Mouse (Mus musculus) heart, postnatal 36 days (tissue): Measurements from ENCODE around the gene Dand5. TPM values are rescaled to one million over a fixed set of nuclear protein-coding genes. Genes with fewer than 3 reads are reported as not detected.

ENCODE experiments used
- DNase-seq, 2 experiments: peaks; one replicate each; pipeline ENCODE4 v3.0.0; 2021 to 2022
- intact Hi-C: fragments of 180-260 bp; cut with DNase I; formaldehyde crosslinking; loops from one replicate; pipeline ENCODE4 v1.15.1; 2025
- microRNA-seq, 2 experiments: library from miRNA; unstranded; fragments of <30 nt; microRNA quantifications; one replicate each; pipeline ENCODE4 v1.2.0; 2021; ENCODE audit warnings: borderline number of aligned reads in 2 of 2
- total RNA-seq, 2 experiments: library from RNA; stranded (reverse); gene quantifications; 2 replicates each; pipeline ENCODE4 v1.2.3; 2021

Gene Dand5
- total RNA-seq, 2 experiments from 2014 or later = 9.3 to 9.9 TPM

DNA sequence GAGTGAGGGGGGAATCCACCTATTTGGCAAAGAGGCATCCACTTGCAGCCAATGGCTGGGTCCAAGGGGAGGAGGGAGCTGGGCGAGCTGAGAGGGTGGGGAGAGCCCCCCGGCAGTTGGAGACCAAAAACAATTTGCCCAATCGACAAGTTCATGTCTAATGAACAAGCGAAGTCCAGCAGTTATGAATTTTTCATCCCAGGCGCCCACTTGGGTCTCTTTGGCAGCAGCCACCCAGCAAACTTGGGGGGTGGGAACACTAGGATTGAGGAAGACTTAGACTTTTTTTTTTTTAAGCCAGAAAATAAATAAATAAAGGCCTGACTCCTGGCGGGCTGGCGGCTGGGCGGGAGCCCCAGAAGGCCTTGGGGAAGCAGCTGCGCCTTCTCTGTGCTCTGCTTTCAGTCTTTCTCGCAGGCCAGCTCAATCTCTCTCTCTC, 48.1 kb downstream of the Dand5 start:
- peak; percentile 60 to 75 for DNase-seq
- intact Hi-C loops = loop anchor here (2.0 kb wide), 1 partner anchor 14 kb away; no protein-coding TSS in a partner anchor

DNA sequence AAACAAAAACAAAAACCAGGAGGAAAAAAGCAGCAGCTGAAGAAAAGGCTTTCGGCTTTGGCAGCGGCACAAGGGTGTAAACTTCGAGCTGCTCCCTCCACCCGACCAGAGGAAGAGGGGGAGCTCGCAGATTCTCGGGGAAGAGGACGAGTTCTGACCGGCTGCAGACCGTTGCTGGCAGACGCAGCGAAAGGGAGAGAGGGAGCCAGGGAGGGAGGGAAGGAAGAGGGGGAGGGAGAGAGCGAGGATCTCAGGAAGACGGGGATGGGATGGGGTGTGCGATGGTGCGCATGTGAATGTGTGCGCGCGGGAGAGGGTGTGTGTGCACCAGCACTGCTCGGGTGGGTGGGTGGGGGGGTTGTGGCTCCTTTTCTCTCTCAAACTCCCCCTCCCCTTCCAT, 48.8 kb downstream of the Dand5 start:
- intact Hi-C loops = loop anchor here (2.0 kb wide), 1 partner anchor 15 kb away; no protein-coding TSS in a partner anchor

DNA sequence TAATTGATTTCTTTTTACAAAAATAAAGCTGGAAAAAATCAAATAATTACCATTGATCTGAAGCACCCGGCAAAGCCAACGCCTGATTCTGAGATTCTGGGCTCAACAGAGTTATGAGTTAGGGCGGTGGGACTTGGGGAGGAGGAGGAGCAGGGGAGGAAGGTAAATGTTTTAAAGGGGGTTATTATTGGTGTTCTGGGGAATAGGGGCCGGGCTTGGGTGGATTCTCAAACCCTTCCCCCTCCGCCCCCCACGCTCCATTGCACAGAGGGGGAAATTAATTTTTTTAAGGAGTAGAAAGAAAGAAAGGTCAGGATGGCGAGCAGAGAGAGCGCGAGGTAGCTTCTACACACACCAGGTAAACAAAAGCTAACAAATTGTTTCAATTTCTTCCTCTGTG, 49.3 kb downstream of the Dand5 start:
- DNase-seq = no peak
- intact Hi-C loops = no loop called here

More for the DNA sequence above, 48.8 kb downstream of the Dand5 start:
- DNase-seq = peak; percentile 72 to 78

GRCm38 (mm10) chr8:84772628-84773027, 50.0 kb downstream of the Dand5 start:
- intact Hi-C loops = no loop called here
- no peak for DNase-seq

- intact Hi-C loops = no loop called here
- DNase-seq = no peak
These were observed 50.7 kb downstream of the Dand5 start for GRCm38 (mm10) chr8:84771941-84772378.

GRCm38 (mm10) chr8:84771000-84771687, 51.5 kb downstream of the Dand5 start:
- intact Hi-C loops = no loop called here

DNA sequence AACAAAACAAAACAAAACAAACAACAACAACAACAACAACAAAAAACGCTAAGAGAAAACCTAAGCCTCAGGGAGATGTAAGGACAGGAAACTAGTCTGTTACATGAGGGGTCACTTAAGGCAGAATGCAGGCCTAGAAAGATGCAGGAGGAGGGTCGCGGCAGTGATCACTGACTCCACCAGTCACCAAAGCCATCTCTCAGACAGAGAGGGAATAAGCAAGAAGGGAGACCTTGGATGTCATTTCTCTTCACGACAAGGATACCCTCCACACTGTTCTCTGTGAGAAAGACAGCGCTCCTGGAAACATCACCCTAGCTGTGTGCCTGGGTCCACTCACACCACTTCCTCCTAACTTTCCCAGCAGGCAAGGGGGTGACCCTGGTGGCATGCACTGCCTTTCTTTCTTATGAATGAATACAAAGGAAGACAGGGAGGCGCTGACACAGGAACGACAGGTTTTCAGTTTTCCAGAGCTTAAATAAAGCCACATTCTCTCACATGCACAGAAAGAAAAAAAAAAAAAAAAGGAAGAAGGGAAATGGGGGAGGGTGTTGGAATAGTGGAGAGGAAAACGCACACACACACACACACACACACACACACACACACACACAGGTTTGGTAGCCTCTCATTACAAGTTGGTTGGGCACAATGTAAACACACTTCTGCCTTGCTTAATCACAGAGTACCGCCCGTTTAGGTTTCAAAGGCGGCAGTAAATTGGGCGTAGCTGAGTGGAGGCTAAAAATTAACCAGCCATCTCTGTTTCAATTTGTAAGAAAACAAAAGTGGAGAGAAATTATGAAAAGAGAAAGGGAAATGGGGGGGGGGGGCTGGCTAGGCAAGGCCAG, 52.3 kb downstream of the Dand5 start:
- intact Hi-C loops = no loop called here
- DNase-seq = no peak

More at GRCm38 (mm10) chr8:84771000-84771687, 51.5 kb downstream of the Dand5 start:
- no peak for DNase-seq

DNA sequence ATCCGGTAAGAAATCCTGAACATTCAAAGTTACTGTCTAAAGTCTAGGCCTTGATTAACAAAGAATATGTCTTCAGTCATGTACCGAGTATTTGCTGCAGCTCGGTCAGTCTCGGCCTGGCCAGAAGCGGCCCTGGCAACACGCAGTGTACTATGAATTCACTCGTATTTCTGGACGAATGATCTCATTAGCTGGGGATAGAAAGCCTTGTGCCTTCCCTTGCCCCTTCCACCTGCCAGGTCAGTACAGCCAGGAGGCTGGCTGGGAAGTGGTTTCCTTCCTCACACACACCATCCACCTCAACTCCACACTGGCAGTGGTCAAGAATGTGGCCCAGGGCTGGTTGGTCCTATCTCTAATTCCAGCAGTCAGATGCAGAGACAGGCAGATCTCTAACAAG, 53.3 kb downstream of the Dand5 start:
- DNase-seq = no peak
- intact Hi-C loops = no loop called here

GRCm38 (mm10) chr8:84768343-84769095, 54.1 kb downstream of the Dand5 start:
- intact Hi-C loops = no loop called here
- no peak for DNase-seq

DNA sequence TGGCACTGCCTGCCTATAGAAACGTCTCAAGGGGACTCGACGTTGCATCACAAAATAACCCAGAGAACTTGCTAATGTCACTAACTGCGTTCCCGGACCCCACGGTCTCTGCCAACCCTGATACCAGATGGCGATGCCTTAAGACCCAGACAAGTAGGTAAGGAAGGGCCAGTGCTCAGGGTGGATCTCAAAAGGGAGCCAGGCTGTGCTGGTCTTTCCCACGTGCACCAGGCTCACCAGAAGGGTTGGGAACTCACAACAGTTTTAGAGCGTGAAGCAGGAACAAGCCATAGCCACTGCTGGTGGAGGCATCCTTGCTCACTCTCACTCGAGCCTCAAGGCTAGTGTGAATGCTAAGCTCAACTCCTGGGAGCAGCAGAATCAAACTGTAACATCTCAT, 55.4 kb downstream of the Dand5 start:
- intact Hi-C loops = no loop called here
- DNase-seq = no peak

DNA sequence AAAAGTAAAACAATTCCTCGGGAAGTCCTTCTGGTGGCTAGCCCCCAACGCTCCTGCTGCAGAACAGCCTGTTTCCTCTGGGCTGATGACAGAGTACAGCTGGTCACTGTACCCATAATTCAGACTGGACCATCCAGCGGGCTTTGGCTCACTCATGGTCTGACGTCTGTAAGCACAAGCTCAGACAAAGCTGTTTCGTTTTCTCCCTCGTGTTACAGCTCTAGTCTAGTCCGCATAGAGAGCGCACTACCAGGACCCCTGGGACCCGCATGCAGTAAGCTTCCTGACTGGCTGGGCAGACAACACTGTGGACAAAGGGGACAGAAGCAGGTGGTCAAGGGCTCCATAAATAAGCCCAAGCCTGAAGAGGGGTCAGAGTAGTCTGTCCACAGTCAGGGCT, 56.2 kb downstream of the Dand5 start:
- DNase-seq = peak in 1 of 2 experiments; percentile 45
- intact Hi-C loops = no loop called here

GRCm38 (mm10) chr8:84765629-84766028, 57.0 kb downstream of the Dand5 start:
- intact Hi-C loops = no loop called here
- no peak for DNase-seq

Small RNAs within 50 kb of the gene (microRNA-seq; reads per million reads assigned to microRNA genes)
- gene Mir7069 = 1.4 to 2.0 reads per million in 2 experiments

Other genes with a start within 250 kb of the Dand5 start
- 10 to 100 TPM; 12.6 to 16.5 TPM for gene Ier2, start 160.0 kb downstream of the Dand5 start, total RNA-seq
- gene Trmt1, start 136.5 kb downstream of the Dand5 start, total RNA-seq = 10 to 100 TPM; 36.1 to 39.2 TPM
- 10 to 100 TPM; 27.3 to 30.1 TPM for gene Nacc1, start 135.0 kb downstream of the Dand5 start, total RNA-seq
- gene Lyl1, start 121.4 kb downstream of the Dand5 start, total RNA-seq = 1 to 10 TPM; 5.4 to 5.7 TPM
- gene G430095P16Rik, start 99.8 kb downstream of the Dand5 start, total RNA-seq = under 1 TPM in 1 of 2 experiments, not detected in 1; 0.44 TPM
- gene Nfix, start 22.5 kb downstream of the Dand5 start, total RNA-seq = 100 to 1,000 TPM; 279 to 296 TPM
- gene Gadd45gip1, start 8.7 kb upstream of the Dand5 start, total RNA-seq = 10 to 100 TPM; 28.5 to 29.5 TPM
- 10 to 100 TPM; 84.0 to 87.4 TPM for gene Rad23a, start 17.8 kb upstream of the Dand5 start, total RNA-seq
- gene Calr, start 24.1 kb upstream of the Dand5 start, total RNA-seq = 100 to 1,000 TPM; 337 to 380 TPM
- 10 to 100 TPM; 23.1 TPM for gene Farsa, start 34.2 kb upstream of the Dand5 start, total RNA-seq
- gene Syce2, start 49.3 kb upstream of the Dand5 start, total RNA-seq = 1 to 10 TPM; 3.8 to 4.1 TPM
- gene Gcdh, start 71.1 kb upstream of the Dand5 start, total RNA-seq = 10 to 100 TPM; 71.3 to 77.2 TPM
- gene Klf1, start 79.1 kb upstream of the Dand5 start, total RNA-seq = not detected
- 10 to 100 TPM in 1 of 2 experiments, 1 to 10 TPM in 1; 7.3 to 11.7 TPM for gene Dnase2a, start 85.7 kb upstream of the Dand5 start, total RNA-seq
- gene Mast1, start 114.5 kb upstream of the Dand5 start, total RNA-seq = under 1 TPM; 0.11 to 0.14 TPM
- not detected for gene Rtbdn, start 124.2 kb upstream of the Dand5 start, total RNA-seq
- 1 to 10 TPM in 1 of 2 experiments, not detected in 1; 1.0 TPM for gene Gm49661, start 146.6 kb upstream of the Dand5 start, total RNA-seq
- 100 to 1,000 TPM; 633 to 676 TPM for gene Prdx2, start 146.8 kb upstream of the Dand5 start, total RNA-seq
- gene Rnaseh2a, start 146.9 kb upstream of the Dand5 start, total RNA-seq = 10 to 100 TPM; 48.6 to 56.7 TPM
- 10 to 100 TPM; 14.9 to 26.9 TPM for gene Junb, start 155.9 kb upstream of the Dand5 start, total RNA-seq
- 1 to 10 TPM; 2.7 to 2.9 TPM for gene Hook2, start 167.8 kb upstream of the Dand5 start, total RNA-seq
- gene Best2, start 191.7 kb upstream of the Dand5 start, total RNA-seq = not detected
- gene Asna1, start 202.5 kb upstream of the Dand5 start, total RNA-seq = 10 to 100 TPM; 66.2 to 69.8 TPM
- 10 to 100 TPM; 80.7 to 84.2 TPM for gene Trir, start 204.0 kb upstream of the Dand5 start, total RNA-seq
- gene Tnpo2, start 214.1 kb upstream of the Dand5 start, total RNA-seq = 10 to 100 TPM; 28.1 to 35.1 TPM
- gene Fbxw9, start 237.2 kb upstream of the Dand5 start, total RNA-seq = 1 to 10 TPM; 3.4 to 4.3 TPM
- gene Gm5741, start 245.2 kb upstream of the Dand5 start, total RNA-seq = not detected
- gene Dhps, start 248.9 kb upstream of the Dand5 start, total RNA-seq = 10 to 100 TPM; 27.0 to 27.4 TPM